Mouse (Mus musculus): ENCODE results near the gene Itpr3.

The Itpr3 gene

GRCm38 (mm10) chr17:27118676-27119539 is 61.8 kb downstream of the Itpr3 start:
- no peak for DNase-seq (ENCODE audit: low read depth in 2 of 2, low spot score in 2 of 2)

GRCm38 (mm10) chr17:27119540-27119895 is 62.4 kb downstream of the Itpr3 start:
- no peak for DNase-seq (ENCODE audit: low read depth in 2 of 2, low spot score in 2 of 2)

GRCm38 (mm10) chr17:27119954-27120353 is 62.9 kb downstream of the Itpr3 start:
- DNase-seq (ENCODE audit: low read depth in 2 of 2, low spot score in 2 of 2), result no peak

GRCm38 (mm10) chr17:27120561-27121024 is 63.5 kb downstream of the Itpr3 start:
- peak in 1 of 2 experiments; percentile 32 for DNase-seq (ENCODE audit: low read depth in 2 of 2, low spot score in 2 of 2)

GRCm38 (mm10) chr17:27121266-27121665 is 64.2 kb downstream of the Itpr3 start:
- DNase-seq (ENCODE audit: low read depth in 2 of 2, low spot score in 2 of 2), result no peak

GRCm38 (mm10) chr17:27121781-27122180 is 64.7 kb downstream of the Itpr3 start:
- no peak for DNase-seq (ENCODE audit: low read depth in 2 of 2, low spot score in 2 of 2)

- no peak for DNase-seq (ENCODE audit: low read depth in 2 of 2, low spot score in 2 of 2)
Observed at GRCm38 (mm10) chr17:27122701-27123100, 65.6 kb downstream of the Itpr3 start.

- DNase-seq (ENCODE audit: low read depth in 2 of 2, low spot score in 2 of 2), result no peak
Observed at GRCm38 (mm10) chr17:27123103-27123502, 66.0 kb downstream of the Itpr3 start.

- DNase-seq (ENCODE audit: low read depth in 2 of 2, low spot score in 2 of 2), result no peak
Observed at GRCm38 (mm10) chr17:27123813-27124375, 66.8 kb downstream of the Itpr3 start.

GRCm38 (mm10) chr17:27125185-27125584 is 68.1 kb downstream of the Itpr3 start:
- peak; percentile 75 to 79 for DNase-seq (ENCODE audit: low read depth in 2 of 2, low spot score in 2 of 2)

- DNase-seq (ENCODE audit: low read depth in 2 of 2, low spot score in 2 of 2), result no peak
Observed at GRCm38 (mm10) chr17:27125669-27126202, 68.6 kb downstream of the Itpr3 start.

GRCm38 (mm10) chr17:27126974-27127373 is 69.9 kb downstream of the Itpr3 start:
- DNase-seq (ENCODE audit: low read depth in 2 of 2, low spot score in 2 of 2), result no peak

GRCm38 (mm10) chr17:27128189-27128588 is 71.1 kb downstream of the Itpr3 start:
- DNase-seq (ENCODE audit: low read depth in 2 of 2, low spot score in 2 of 2), result no peak

GRCm38 (mm10) chr17:27129291-27129690 is 72.2 kb downstream of the Itpr3 start:
- DNase-seq (ENCODE audit: low read depth in 2 of 2, low spot score in 2 of 2), result no peak

- no peak for DNase-seq (ENCODE audit: low read depth in 2 of 2, low spot score in 2 of 2)
Observed at GRCm38 (mm10) chr17:27129819-27130218, 72.7 kb downstream of the Itpr3 start.

- DNase-seq (ENCODE audit: low read depth in 2 of 2, low spot score in 2 of 2), result no peak
Observed at GRCm38 (mm10) chr17:27130246-27130645, 73.1 kb downstream of the Itpr3 start.

- no peak for DNase-seq (ENCODE audit: low read depth in 2 of 2, low spot score in 2 of 2)
Observed at GRCm38 (mm10) chr17:27131240-27131665, 74.1 kb downstream of the Itpr3 start.

GRCm38 (mm10) chr17:27132238-27132637 is 75.1 kb downstream of the Itpr3 start:
- DNase-seq (ENCODE audit: low read depth in 2 of 2, low spot score in 2 of 2), result no peak

GRCm38 (mm10) chr17:27133551-27134141 is 76.5 kb downstream of the Itpr3 start, which contains the start of gene Uqcc2:
Gene Uqcc2 (minus strand): TSS chr17:27133916.
- peak; percentile 97 to 98 for DNase-seq (ENCODE audit: low read depth in 2 of 2, low spot score in 2 of 2)

- DNase-seq (ENCODE audit: low read depth in 2 of 2, low spot score in 2 of 2), result no peak
Observed at GRCm38 (mm10) chr17:27134187-27134586, 77.1 kb downstream of the Itpr3 start.

- DNase-seq (ENCODE audit: low read depth in 2 of 2, low spot score in 2 of 2), result no peak
Observed at GRCm38 (mm10) chr17:27134715-27135114, 77.6 kb downstream of the Itpr3 start.

GRCm38 (mm10) chr17:27138396-27138795 is 81.3 kb downstream of the Itpr3 start:
- DNase-seq (ENCODE audit: low read depth in 2 of 2, low spot score in 2 of 2), result no peak
